Mouse (Mus musculus): Measurements from ENCODE around the gene Ubap1. TPM values are rescaled to one million over a fixed set of nuclear protein-coding genes. Genes with fewer than 3 reads are reported as not detected.
A peak's percentile ranks its signal among the peaks of the same experiment; 100 is the strongest.

Ubap1 gene
- polyA plus RNA-seq, 1 experiment from 2014 or later: 49.7 TPM

GRCm38 (mm10) chr4:41329481-41329880 is 19.3 kb upstream of the Ubap1 start:
- Histone ChIP-seq H3K4me3 (no peak overlapping the region), H3K27ac (no peak overlapping the region), H3K27me3 (no peaks in the 10 kb centered on the region), H3K9ac (no peak overlapping the region), H3K9me3 (no peaks in the 10 kb centered on the region), H3K4me2 (no peak overlapping the region), H3K4me1 (no peaks in the 10 kb centered on the region), H3K36me3 (no peaks in the 10 kb centered on the region)
- ATAC-seq (ENCODE audit: insufficient number of reproducible peaks, low FRiP score, low TSS enrichment, low read depth): no peak
- WGBS: 66% methylated on average over 4 of the region's 4 CpGs

GRCm38 (mm10) chr4:41331085-41331484 is 17.7 kb upstream of the Ubap1 start:
- 72% methylated on average over 3 of the region's 3 CpGs for WGBS
- Histone ChIP-seq H3K4me3 (no peak overlapping the region), H3K9me3 (no peaks in the 10 kb centered on the region), H3K36me3 (no peaks in the 10 kb centered on the region), H3K27me3 (no peaks in the 10 kb centered on the region), H3K27ac (no peak overlapping the region), H3K4me2 (no peak overlapping the region), H3K4me1 (no peaks in the 10 kb centered on the region), H3K9ac (no peak overlapping the region)
- no peak for ATAC-seq (ENCODE audit: insufficient number of reproducible peaks, low FRiP score, low TSS enrichment, low read depth)

- no peak overlapping the region for H3K4me2 ChIP-seq
- no peak overlapping the region for H3K27ac ChIP-seq
- no peak for ATAC-seq (ENCODE audit: insufficient number of reproducible peaks, low FRiP score, low TSS enrichment, low read depth)
- H3K36me3 ChIP-seq: no peaks in the 10 kb centered on the region
- no peaks in the 10 kb centered on the region for H3K27me3 ChIP-seq
- no peaks in the 10 kb centered on the region for H3K4me1 ChIP-seq
- no peaks in the 10 kb centered on the region for H3K9me3 ChIP-seq
- WGBS: 86% methylated on average over 9 of the region's 9 CpGs
- H3K4me3 ChIP-seq: no peak overlapping the region
- no peak overlapping the region for H3K9ac ChIP-seq
Measured at GRCm38 (mm10) chr4:41331698-41332421, 16.9 kb upstream of the Ubap1 start.

GRCm38 (mm10) chr4:41336546-41336945 is 12.2 kb upstream of the Ubap1 start:
- H3K4me2 ChIP-seq: no peak overlapping the region
- H3K27ac ChIP-seq: no peak overlapping the region
- H3K4me1 ChIP-seq: no peaks in the 10 kb centered on the region
- no peaks in the 10 kb centered on the region for H3K27me3 ChIP-seq
- H3K9ac ChIP-seq: no peak overlapping the region
- ATAC-seq (ENCODE audit: insufficient number of reproducible peaks, low FRiP score, low TSS enrichment, low read depth): no peak
- no peak overlapping the region for H3K4me3 ChIP-seq
- no peaks in the 10 kb centered on the region for H3K9me3 ChIP-seq
- H3K36me3 ChIP-seq: no peaks in the 10 kb centered on the region

- WGBS: 80% methylated on average over 11 of the region's 11 CpGs
- H3K9ac ChIP-seq: no peak overlapping the region
- H3K4me2 ChIP-seq: no peak overlapping the region
- no peaks in the 10 kb centered on the region for H3K4me1 ChIP-seq
- no peak overlapping the region for H3K4me3 ChIP-seq
- no peaks in the 10 kb centered on the region for H3K36me3 ChIP-seq
- no peak overlapping the region for H3K27ac ChIP-seq
- no peaks in the 10 kb centered on the region for H3K9me3 ChIP-seq
- no peaks in the 10 kb centered on the region for H3K27me3 ChIP-seq
- ATAC-seq (ENCODE audit: insufficient number of reproducible peaks, low FRiP score, low TSS enrichment, low read depth): no peak
Measured at GRCm38 (mm10) chr4:41340912-41341550, 7.8 kb upstream of the Ubap1 start.

GRCm38 (mm10) chr4:41346011-41346410 is 2.8 kb upstream of the Ubap1 start:
- no peak overlapping the region for H3K9ac ChIP-seq
- H3K27ac ChIP-seq: no peak overlapping the region
- H3K4me1 ChIP-seq: peaks cover 8% of the 10 kb centered on the region
- no peak overlapping the region for H3K4me3 ChIP-seq
- no peak for ATAC-seq (ENCODE audit: insufficient number of reproducible peaks, low FRiP score, low TSS enrichment, low read depth)
- H3K4me2 ChIP-seq: no peak overlapping the region
- no peaks in the 10 kb centered on the region for H3K27me3 ChIP-seq
- H3K9me3 ChIP-seq: no peaks in the 10 kb centered on the region
- 76% methylated on average over 2 of the region's 2 CpGs for WGBS
- H3K36me3 ChIP-seq: no peaks in the 10 kb centered on the region

- no peak overlapping the region for H3K9ac ChIP-seq
- H3K4me1 ChIP-seq: peaks cover 8% of the 10 kb centered on the region
- H3K4me2 ChIP-seq: peak overlapping the region; percentile 54; the same call in 1 of the 2 replicates
- ATAC-seq (ENCODE audit: insufficient number of reproducible peaks, low FRiP score, low TSS enrichment, low read depth): no peak
- no peaks in the 10 kb centered on the region for H3K27me3 ChIP-seq
- 0 out of 2 replicates have a peak, but pooled peaks cover 4% of the 10 kb centered on the region for H3K36me3 ChIP-seq
- no peak overlapping the region for H3K27ac ChIP-seq
- WGBS: 47% methylated on average over 5 of the region's 5 CpGs
- H3K4me3 ChIP-seq: peak overlapping the region; percentile 76; the same call in 1 of the 2 replicates
- no peaks in the 10 kb centered on the region for H3K9me3 ChIP-seq
Measured at GRCm38 (mm10) chr4:41347839-41348238, 957 bp upstream of the Ubap1 start.

GRCm38 (mm10) chr4:41349199-41349591 is 399 bp downstream of the Ubap1 start:
- peak overlapping the region; percentile 76 for H3K4me3 ChIP-seq
- peak overlapping the region; percentile 94 for H3K27ac ChIP-seq
- no peaks in the 10 kb centered on the region for H3K27me3 ChIP-seq
- WGBS: under 1% methylated on average over 28 of the region's 28 CpGs
- peaks cover 8% of the 10 kb centered on the region for H3K4me1 ChIP-seq
- peak overlapping the region; percentile 54 for H3K4me2 ChIP-seq
- ATAC-seq (ENCODE audit: insufficient number of reproducible peaks, low FRiP score, low TSS enrichment, low read depth): peak; percentile 86
- 0 out of 2 replicates have a peak, but pooled peaks cover 4% of the 10 kb centered on the region for H3K36me3 ChIP-seq
- no peaks in the 10 kb centered on the region for H3K9me3 ChIP-seq
- H3K9ac ChIP-seq: peak overlapping the region; percentile 67

GRCm38 (mm10) chr4:41352758-41353157 is 4.0 kb downstream of the Ubap1 start:
- no peak overlapping the region for H3K9ac ChIP-seq
- no peak overlapping the region for H3K27ac ChIP-seq
- WGBS: 89% methylated on average over 4 of the region's 4 CpGs
- H3K4me3 ChIP-seq: no peak overlapping the region
- H3K4me1 ChIP-seq: peaks cover 8% of the 10 kb centered on the region
- no peak overlapping the region for H3K4me2 ChIP-seq
- H3K9me3 ChIP-seq: no peaks in the 10 kb centered on the region
- H3K27me3 ChIP-seq: no peaks in the 10 kb centered on the region
- ATAC-seq (ENCODE audit: insufficient number of reproducible peaks, low FRiP score, low TSS enrichment, low read depth): no peak
- H3K36me3 ChIP-seq: peaks cover 13% of the 10 kb centered on the region

GRCm38 (mm10) chr4:41353265-41353664 is 4.5 kb downstream of the Ubap1 start:
- no peak for ATAC-seq (ENCODE audit: insufficient number of reproducible peaks, low FRiP score, low TSS enrichment, low read depth)
- H3K27ac ChIP-seq: no peak overlapping the region
- H3K9ac ChIP-seq: no peak overlapping the region
- no peak overlapping the region for H3K4me3 ChIP-seq
- H3K9me3 ChIP-seq: no peaks in the 10 kb centered on the region
- peaks cover 17% of the 10 kb centered on the region for H3K36me3 ChIP-seq
- H3K4me2 ChIP-seq: no peak overlapping the region
- WGBS: 84% methylated on average over 1 of the region's 1 CpGs
- peaks cover 5% of the 10 kb centered on the region for H3K4me1 ChIP-seq
- no peaks in the 10 kb centered on the region for H3K27me3 ChIP-seq

GRCm38 (mm10) chr4:41357154-41357553 is 8.4 kb downstream of the Ubap1 start:
- H3K9me3 ChIP-seq: no peaks in the 10 kb centered on the region
- ATAC-seq (ENCODE audit: insufficient number of reproducible peaks, low FRiP score, low TSS enrichment, low read depth): no peak
- H3K9ac ChIP-seq: no peak overlapping the region
- WGBS: 82% methylated on average over 2 of the region's 2 CpGs
- no peak overlapping the region for H3K4me3 ChIP-seq
- no peaks in the 10 kb centered on the region for H3K27me3 ChIP-seq
- H3K36me3 ChIP-seq: peaks cover 17% of the 10 kb centered on the region
- no peak overlapping the region for H3K27ac ChIP-seq
- no peak overlapping the region for H3K4me2 ChIP-seq
- no peaks in the 10 kb centered on the region for H3K4me1 ChIP-seq

GRCm38 (mm10) chr4:41358669-41359068 is 9.9 kb downstream of the Ubap1 start:
- Histone ChIP-seq H3K4me2 (no peak overlapping the region), H3K27me3 (no peaks in the 10 kb centered on the region), H3K9me3 (no peaks in the 10 kb centered on the region), H3K4me3 (no peak overlapping the region), H3K27ac (no peak overlapping the region), H3K9ac (no peak overlapping the region), H3K4me1 (no peaks in the 10 kb centered on the region), H3K36me3 (peaks cover 13% of the 10 kb centered on the region)
- ATAC-seq (ENCODE audit: insufficient number of reproducible peaks, low FRiP score, low TSS enrichment, low read depth): no peak
- 86% methylated on average over 2 of the region's 2 CpGs for WGBS

Measured in limb, embryonic 15.5 days (tissue).